Mouse (Mus musculus): Measurements from ENCODE around the gene Sp3. TPM values are rescaled to one million over a fixed set of nuclear protein-coding genes. Genes with fewer than 3 reads are reported as not detected.
"Not testable (repeated sequence)": the region's sequence is repeated elsewhere in the genome, so short reads cannot be mapped to it uniquely, and the experiment has no call there.

Sp3 gene
- total RNA-seq, 1 experiment: 60.6 TPM

- Histone ChIP-seq H3K9me3 (ENCODE audit: control insufficient read depth, insufficient read depth, low read depth, low read length) (no peaks in the 10 kb centered on the region), H3K4me1 (ENCODE audit: control insufficient read depth in 2 of 2, insufficient read depth in 2 of 2, low read length in 2 of 2, poor library complexity in 1 of 2) (no peaks in the 10 kb centered on the region), H3K4me3 (ENCODE audit: insufficient read depth in 1 of 2, low read depth in 1 of 2, low read length in 2 of 2, poor library complexity in 1 of 2, severe bottlenecking in 1 of 2) (no peak overlapping the region), H3K27ac (ENCODE audit: insufficient read depth, low read depth, low read length, poor library complexity, severe bottlenecking) (no peak overlapping the region), H3K9ac (ENCODE audit: insufficient read depth, low read depth, low read length, poor library complexity, severe bottlenecking) (no peak overlapping the region), H3K36me3 (ENCODE audit: control insufficient read depth, insufficient read depth, low read length, poor library complexity, severe bottlenecking) (no peaks in the 10 kb centered on the region)
- in situ Hi-C loops (cut with MboI; ENCODE audit: low sequenced_read_pairs in 2 of 2, unreplicated experiment in 2 of 2): no loop called here
- DNase-seq (ENCODE audit: low read depth, low spot score): peak; percentile 22
- TF ChIP-seq ZC3H11A (IDR thresholded peaks at IDR 0.05; ENCODE audit: borderline replicate concordance, low read depth, low read length) (no peak), CHD2 (IDR thresholded peaks at IDR 0.05; ENCODE audit: low read depth, low read length) (no peak), MAFK (IDR thresholded peaks at IDR 0.05; ENCODE audit: insufficient read depth, low read depth, low read length) (no peak), ZNF384 (IDR thresholded peaks at IDR 0.05; ENCODE audit: low read depth, low read length) (no peak), HCFC1 (IDR thresholded peaks at IDR 0.05; ENCODE audit: borderline replicate concordance, insufficient read depth, low read length) (no peak)
Observed at GRCm38 (mm10) chr2:72909046-72909445, 71.2 kb downstream of the Sp3 start.

GRCm38 (mm10) chr2:72908191-72908910, 71.9 kb downstream of the Sp3 start:
- Histone ChIP-seq H3K9me3 (ENCODE audit: control insufficient read depth, insufficient read depth, low read depth, low read length) (no peaks in the 10 kb centered on the region), H3K4me1 (ENCODE audit: control insufficient read depth in 2 of 2, insufficient read depth in 2 of 2, low read length in 2 of 2, poor library complexity in 1 of 2) (no peaks in the 10 kb centered on the region), H3K9ac (ENCODE audit: insufficient read depth, low read depth, low read length, poor library complexity, severe bottlenecking) (0 out of 2 replicates have a peak overlapping the region, but pooled peaks have one; percentile 3), H3K27ac (ENCODE audit: insufficient read depth, low read depth, low read length, poor library complexity, severe bottlenecking) (no peak overlapping the region), H3K4me3 (ENCODE audit: insufficient read depth in 1 of 2, low read depth in 1 of 2, low read length in 2 of 2, poor library complexity in 1 of 2, severe bottlenecking in 1 of 2) (peak overlapping the region in 1 of 2 experiments; percentile 7; a peak in 1 of 4 replicates), H3K36me3 (ENCODE audit: control insufficient read depth, insufficient read depth, low read length, poor library complexity, severe bottlenecking) (no peaks in the 10 kb centered on the region)
- TF ChIP-seq ZNF384 (IDR thresholded peaks at IDR 0.05; ENCODE audit: low read depth, low read length): no peak
- TF ChIP-seq HCFC1 (IDR thresholded peaks at IDR 0.05; ENCODE audit: borderline replicate concordance, insufficient read depth, low read length): no peak
- no peak for TF ChIP-seq ZC3H11A (IDR thresholded peaks at IDR 0.05; ENCODE audit: borderline replicate concordance, low read depth, low read length)
- TF ChIP-seq CHD2 (IDR thresholded peaks at IDR 0.05; ENCODE audit: low read depth, low read length): no peak
- TF ChIP-seq MAFK (IDR thresholded peaks at IDR 0.05; ENCODE audit: insufficient read depth, low read depth, low read length): no peak
- DNase-seq (ENCODE audit: low read depth, low spot score): no peak
- in situ Hi-C loops (cut with MboI; ENCODE audit: low sequenced_read_pairs in 2 of 2, unreplicated experiment in 2 of 2): no loop called here

- Histone ChIP-seq H3K36me3 (ENCODE audit: control insufficient read depth, insufficient read depth, low read length, poor library complexity, severe bottlenecking) (no peaks in the 10 kb centered on the region), H3K9ac (ENCODE audit: insufficient read depth, low read depth, low read length, poor library complexity, severe bottlenecking) (no peak overlapping the region), H3K9me3 (ENCODE audit: control insufficient read depth, insufficient read depth, low read depth, low read length) (no peaks in the 10 kb centered on the region), H3K4me1 (ENCODE audit: control insufficient read depth in 2 of 2, insufficient read depth in 2 of 2, low read length in 2 of 2, poor library complexity in 1 of 2) (no peaks in the 10 kb centered on the region), H3K27ac (ENCODE audit: insufficient read depth, low read depth, low read length, poor library complexity, severe bottlenecking) (no peak overlapping the region), H3K4me3 (ENCODE audit: insufficient read depth in 1 of 2, low read depth in 1 of 2, low read length in 2 of 2, poor library complexity in 1 of 2, severe bottlenecking in 1 of 2) (no peak overlapping the region)
- TF ChIP-seq MAFK (IDR thresholded peaks at IDR 0.05; ENCODE audit: insufficient read depth, low read depth, low read length) (no peak), CHD2 (IDR thresholded peaks at IDR 0.05; ENCODE audit: low read depth, low read length) (no peak), HCFC1 (IDR thresholded peaks at IDR 0.05; ENCODE audit: borderline replicate concordance, insufficient read depth, low read length) (no peak), ZC3H11A (IDR thresholded peaks at IDR 0.05; ENCODE audit: borderline replicate concordance, low read depth, low read length) (no peak), ZNF384 (IDR thresholded peaks at IDR 0.05; ENCODE audit: low read depth, low read length) (no peak)
- DNase-seq (ENCODE audit: low read depth, low spot score): no peak
- in situ Hi-C loops (cut with MboI; ENCODE audit: low sequenced_read_pairs in 2 of 2, unreplicated experiment in 2 of 2): no loop called here
Observed at GRCm38 (mm10) chr2:72906745-72907144, 73.5 kb downstream of the Sp3 start.

- H3K4me1 ChIP-seq (ENCODE audit: control insufficient read depth in 2 of 2, insufficient read depth in 2 of 2, low read length in 2 of 2, poor library complexity in 1 of 2); DNase-seq (ENCODE audit: low read depth, low spot score); H3K27ac ChIP-seq (ENCODE audit: insufficient read depth, low read depth, low read length, poor library complexity, severe bottlenecking); in situ Hi-C loops (cut with MboI; ENCODE audit: low sequenced_read_pairs in 2 of 2, unreplicated experiment in 2 of 2); H3K9me3 ChIP-seq (ENCODE audit: control insufficient read depth, insufficient read depth, low read depth, low read length); H3K4me3 ChIP-seq (ENCODE audit: insufficient read depth in 1 of 2, low read depth in 1 of 2, low read length in 2 of 2, poor library complexity in 1 of 2, severe bottlenecking in 1 of 2); H3K36me3 ChIP-seq (ENCODE audit: control insufficient read depth, insufficient read depth, low read length, poor library complexity, severe bottlenecking); H3K9ac ChIP-seq (ENCODE audit: insufficient read depth, low read depth, low read length, poor library complexity, severe bottlenecking): not testable (repeated sequence)
- TF ChIP-seq MAFK (IDR thresholded peaks at IDR 0.05; ENCODE audit: insufficient read depth, low read depth, low read length): peak; percentile 55; the same call in 1 of the 2 replicates
Observed at GRCm38 (mm10) chr2:72902816-72903680, 77.2 kb downstream of the Sp3 start.
